Mouse (Mus musculus): Measurements from ENCODE around the gene Il18. TPM values are rescaled to one million over a fixed set of nuclear protein-coding genes. Genes with fewer than 3 reads are reported as not detected.

The Il18 gene
- polyA plus RNA-seq, 1 experiment from 2014 or later = 8.5 TPM

DNA sequence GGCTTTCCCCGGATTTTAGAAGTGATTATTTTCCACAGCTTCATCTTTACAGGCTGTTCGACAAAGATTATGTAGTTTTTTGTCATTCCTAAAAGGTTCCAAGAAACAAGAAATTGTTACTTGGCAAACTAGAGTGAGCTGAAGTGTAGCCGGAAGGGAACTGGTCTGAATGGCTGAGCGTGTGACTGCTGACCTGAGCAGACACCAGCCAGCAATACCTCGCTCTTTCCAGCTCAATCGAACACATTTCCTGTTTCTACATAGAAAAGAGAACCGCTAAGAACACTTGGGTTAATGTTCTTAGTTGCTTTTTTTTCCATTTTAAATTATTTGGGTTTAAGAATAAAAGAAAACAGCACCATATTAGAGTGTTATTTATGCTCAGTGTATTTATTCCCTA lies 14.5 kb upstream of the Il18 start:
- Histone ChIP-seq H3K27me3 (ENCODE audit: control insufficient read depth, insufficient read depth, low read length) (no peaks in the 10 kb centered on the region), H3K4me2 (replicated peaks; ENCODE audit: low read depth, low read length) (no peak overlapping the region), H3K9me3 (ENCODE audit: control insufficient read depth, low read length) (no peaks in the 10 kb centered on the region), H3K36me3 (ENCODE audit: control insufficient read depth, insufficient read depth, low read length) (no peaks in the 10 kb centered on the region), H3K4me3 (ENCODE audit: low read depth, low read length) (no peak overlapping the region), H3K4me1 (replicated peaks; ENCODE audit: control insufficient read depth, insufficient read depth, low read length) (no peaks in the 10 kb centered on the region), H3K9ac (ENCODE audit: low read depth, low read length) (no peak overlapping the region), H3K27ac (ENCODE audit: low read depth, low read length) (no peak overlapping the region)
- no peak for DNase-seq (ENCODE audit: low spot score)
- WGBS = 83% methylated on average over 7 of the region's 7 CpGs
- ATAC-seq (ENCODE audit: low FRiP score) = no peak

DNA sequence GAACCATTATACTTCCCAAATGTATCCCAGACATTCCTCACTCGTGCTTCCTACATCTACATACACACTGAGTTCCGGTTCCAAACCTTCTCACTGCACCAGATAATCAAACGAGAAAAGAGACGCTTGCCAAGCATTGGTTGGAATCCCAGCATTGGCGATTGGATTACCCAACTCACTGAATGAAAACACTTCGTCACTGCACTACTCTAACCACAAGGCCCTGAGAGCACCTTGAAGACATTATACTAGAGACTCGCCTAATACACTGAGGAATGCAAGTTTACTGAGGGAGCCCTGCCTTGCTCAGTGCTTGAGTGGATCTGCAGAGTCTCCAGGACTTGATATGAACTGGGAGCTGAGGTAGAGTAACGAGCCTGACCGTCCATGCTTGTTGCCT lies 12.2 kb upstream of the Il18 start:
- no peaks in the 10 kb centered on the region for H3K4me1 ChIP-seq (replicated peaks; ENCODE audit: control insufficient read depth, insufficient read depth, low read length)
- DNase-seq (ENCODE audit: low spot score) (no peak), ATAC-seq (ENCODE audit: low FRiP score) (no peak)
- no peaks in the 10 kb centered on the region for H3K27me3 ChIP-seq (ENCODE audit: control insufficient read depth, insufficient read depth, low read length)
- no peak overlapping the region for H3K4me2 ChIP-seq (replicated peaks; ENCODE audit: low read depth, low read length)
- H3K36me3 ChIP-seq (ENCODE audit: control insufficient read depth, insufficient read depth, low read length) = no peaks in the 10 kb centered on the region
- H3K9me3 ChIP-seq (ENCODE audit: control insufficient read depth, low read length) = no peaks in the 10 kb centered on the region
- 75% methylated on average over 9 of the region's 9 CpGs for WGBS
- no peak overlapping the region for H3K4me3 ChIP-seq (ENCODE audit: low read depth, low read length)
- no peak overlapping the region for H3K27ac ChIP-seq (ENCODE audit: low read depth, low read length)
- H3K9ac ChIP-seq (ENCODE audit: low read depth, low read length) = no peak overlapping the region

DNA sequence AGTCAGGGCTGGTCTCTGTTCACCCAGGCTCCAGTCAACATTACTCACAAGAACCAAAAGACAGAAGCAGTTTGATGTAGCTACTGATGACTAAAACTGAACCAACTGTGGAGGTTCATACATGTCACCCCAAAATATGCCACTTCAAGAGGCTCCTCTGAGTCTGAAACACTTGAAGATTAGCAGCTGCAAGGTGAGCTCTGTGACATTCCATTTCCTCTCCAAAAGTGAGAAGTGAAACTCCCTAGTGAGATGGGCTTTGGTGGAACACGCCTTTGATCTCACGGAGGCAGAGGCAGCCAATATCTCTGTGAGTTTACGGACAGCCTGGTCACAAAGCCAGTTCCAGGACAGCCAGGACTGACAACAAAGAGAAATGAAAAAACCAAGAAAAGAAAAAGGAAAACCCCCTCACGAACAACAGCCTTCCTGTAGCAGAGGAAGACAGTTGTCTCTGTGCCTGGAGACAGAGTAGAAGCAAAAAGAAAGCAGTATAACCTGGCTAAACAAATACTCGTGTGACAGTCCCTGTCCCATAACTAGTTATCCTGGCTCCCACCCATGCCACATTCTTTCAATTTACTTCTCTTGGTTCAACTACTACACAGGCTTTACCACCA lies 6.7 kb upstream of the Il18 start:
- 67% methylated on average over 5 of the region's 5 CpGs for whole genome bisulfite sequencing
- Histone ChIP-seq H3K4me3 (ENCODE audit: low read depth, low read length) (no peak overlapping the region), H3K36me3 (ENCODE audit: control insufficient read depth, insufficient read depth, low read length) (no peaks in the 10 kb centered on the region), H3K27me3 (ENCODE audit: control insufficient read depth, insufficient read depth, low read length) (no peaks in the 10 kb centered on the region), H3K4me1 (replicated peaks; ENCODE audit: control insufficient read depth, insufficient read depth, low read length) (no peaks in the 10 kb centered on the region), H3K27ac (ENCODE audit: low read depth, low read length) (no peak overlapping the region), H3K4me2 (replicated peaks; ENCODE audit: low read depth, low read length) (no peak overlapping the region), H3K9me3 (ENCODE audit: control insufficient read depth, low read length) (no peaks in the 10 kb centered on the region), H3K9ac (ENCODE audit: low read depth, low read length) (no peak overlapping the region)
- no peak for ATAC-seq (ENCODE audit: low FRiP score)
- DNase-seq (ENCODE audit: low spot score) = no peak

DNA sequence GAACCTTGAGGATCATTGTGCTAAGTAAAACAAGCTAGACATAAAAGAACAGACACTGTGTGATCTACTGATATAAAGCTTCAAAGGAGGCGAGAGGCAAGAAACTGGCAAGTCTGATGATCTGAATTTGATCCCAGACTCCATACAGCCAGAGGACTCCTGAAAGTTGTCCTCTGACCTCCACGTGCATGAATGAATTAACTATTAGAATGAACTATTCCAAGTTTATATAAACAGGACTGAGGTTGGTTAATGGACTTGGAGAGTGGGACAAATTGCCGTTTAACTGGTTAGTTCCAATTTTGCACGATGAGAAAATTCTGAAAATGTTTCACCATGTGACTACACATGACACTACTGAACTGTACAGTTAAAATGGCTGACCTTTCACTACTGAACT lies 5.7 kb upstream of the Il18 start:
- 91% methylated on average over 4 of the region's 4 CpGs for WGBS
- ATAC-seq (ENCODE audit: low FRiP score) (no peak), DNase-seq (ENCODE audit: low spot score) (no peak)
- H3K36me3 ChIP-seq (ENCODE audit: control insufficient read depth, insufficient read depth, low read length) = no peaks in the 10 kb centered on the region
- no peak overlapping the region for H3K4me2 ChIP-seq (replicated peaks; ENCODE audit: low read depth, low read length)
- no peak overlapping the region for H3K9ac ChIP-seq (ENCODE audit: low read depth, low read length)
- no peaks in the 10 kb centered on the region for H3K27me3 ChIP-seq (ENCODE audit: control insufficient read depth, insufficient read depth, low read length)
- no peak overlapping the region for H3K4me3 ChIP-seq (ENCODE audit: low read depth, low read length)
- no peaks in the 10 kb centered on the region for H3K4me1 ChIP-seq (replicated peaks; ENCODE audit: control insufficient read depth, insufficient read depth, low read length)
- H3K27ac ChIP-seq (ENCODE audit: low read depth, low read length) = no peak overlapping the region
- no peaks in the 10 kb centered on the region for H3K9me3 ChIP-seq (ENCODE audit: control insufficient read depth, low read length)

DNA sequence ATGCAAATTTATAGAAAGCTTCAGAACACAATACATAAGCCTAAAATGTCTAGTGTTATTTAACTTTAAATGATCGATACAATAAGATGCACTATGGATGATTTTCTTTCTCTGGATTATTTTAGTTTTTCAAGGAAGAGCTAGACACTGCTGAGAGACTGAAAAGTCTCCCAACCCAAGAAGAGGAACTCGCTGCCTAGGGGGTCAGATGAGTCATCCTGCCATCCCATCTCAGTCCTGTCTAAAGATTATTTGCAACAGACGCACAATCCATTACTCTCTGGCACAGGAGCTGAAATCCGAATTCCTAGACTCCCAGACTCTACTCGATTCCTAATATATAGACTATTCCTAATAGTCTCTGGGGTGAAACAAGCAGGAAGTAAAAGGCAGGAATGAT lies 2.4 kb upstream of the Il18 start:
- 88% methylated on average over 5 of the region's 5 CpGs for WGBS
- ATAC-seq (ENCODE audit: low FRiP score) (no peak), DNase-seq (ENCODE audit: low spot score) (no peak)
- Histone ChIP-seq H3K9ac (ENCODE audit: low read depth, low read length) (no peak overlapping the region), H3K4me1 (replicated peaks; ENCODE audit: control insufficient read depth, insufficient read depth, low read length) (no peaks in the 10 kb centered on the region), H3K27me3 (ENCODE audit: control insufficient read depth, insufficient read depth, low read length) (no peaks in the 10 kb centered on the region), H3K36me3 (ENCODE audit: control insufficient read depth, insufficient read depth, low read length) (no peaks in the 10 kb centered on the region), H3K4me2 (replicated peaks; ENCODE audit: low read depth, low read length) (no peak overlapping the region), H3K9me3 (ENCODE audit: control insufficient read depth, low read length) (no peaks in the 10 kb centered on the region), H3K4me3 (ENCODE audit: low read depth, low read length) (no peak overlapping the region), H3K27ac (ENCODE audit: low read depth, low read length) (no peak overlapping the region)

DNA sequence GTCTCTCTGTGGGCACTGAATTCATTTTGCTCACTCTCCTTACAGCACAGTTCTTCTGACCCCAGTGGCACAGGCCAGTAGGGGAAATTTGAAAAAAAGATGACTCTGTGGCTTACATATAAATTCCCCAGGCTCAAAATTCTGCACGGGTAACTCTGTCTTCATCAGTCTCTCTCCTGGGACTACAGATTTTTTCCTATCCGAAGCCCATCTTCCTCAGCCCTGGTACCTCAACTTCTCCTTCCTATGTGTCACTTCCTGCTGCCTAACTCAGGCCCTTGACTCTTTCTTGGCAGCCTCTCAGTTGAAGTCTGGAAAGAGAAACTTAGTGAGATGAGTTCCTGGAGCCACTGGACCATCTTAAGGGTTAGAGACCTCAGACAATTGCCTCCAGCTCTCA lies 1.1 kb upstream of the Il18 start:
- 85% methylated on average over 2 of the region's 2 CpGs for WGBS
- Histone ChIP-seq H3K36me3 (ENCODE audit: control insufficient read depth, insufficient read depth, low read length) (no peaks in the 10 kb centered on the region), H3K9ac (ENCODE audit: low read depth, low read length) (no peak overlapping the region), H3K4me2 (replicated peaks; ENCODE audit: low read depth, low read length) (no peak overlapping the region), H3K4me3 (ENCODE audit: low read depth, low read length) (no peak overlapping the region), H3K27me3 (ENCODE audit: control insufficient read depth, insufficient read depth, low read length) (no peaks in the 10 kb centered on the region), H3K9me3 (ENCODE audit: control insufficient read depth, low read length) (no peaks in the 10 kb centered on the region), H3K27ac (ENCODE audit: low read depth, low read length) (no peak overlapping the region), H3K4me1 (replicated peaks; ENCODE audit: control insufficient read depth, insufficient read depth, low read length) (no peaks in the 10 kb centered on the region)
- ATAC-seq (ENCODE audit: low FRiP score) (no peak), DNase-seq (ENCODE audit: low spot score) (no peak)

DNA sequence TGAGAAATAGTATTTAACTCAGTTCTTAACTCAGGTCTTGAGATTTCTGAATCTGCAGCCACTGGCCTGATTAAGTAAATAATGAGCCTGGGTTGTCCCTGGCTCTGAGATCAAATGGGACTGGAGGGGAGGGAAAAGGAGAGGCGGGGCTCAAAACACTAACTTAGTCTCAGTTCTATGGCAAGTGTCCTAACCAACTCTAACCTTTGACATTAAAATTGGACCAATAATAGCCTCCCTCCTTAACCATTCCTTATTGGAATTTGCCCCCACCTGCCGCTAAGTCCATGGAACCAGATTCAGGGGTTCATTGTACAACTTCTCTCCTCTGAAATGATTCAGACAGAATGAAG lies 443 bp downstream of the Il18 start, which contains the start of gene Bco2:
Gene Bco2, minus strand, starts transcription at position 88 of the 353 bp plus-strand sequence.
- Histone ChIP-seq H3K9me3 (ENCODE audit: control insufficient read depth, low read length) (no peaks in the 10 kb centered on the region), H3K27me3 (ENCODE audit: control insufficient read depth, insufficient read depth, low read length) (no peaks in the 10 kb centered on the region), H3K4me3 (ENCODE audit: low read depth, low read length) (peak within 1 kb of the TSS; percentile 13; the same call in 1 of the 2 replicates), H3K9ac (ENCODE audit: low read depth, low read length) (peak within 1 kb of the TSS; percentile 49), H3K27ac (ENCODE audit: low read depth, low read length) (peak within 1 kb of the TSS; percentile 45; the same call in 1 of the 2 replicates), H3K4me2 (replicated peaks; ENCODE audit: low read depth, low read length) (peak within 1 kb of the TSS; percentile 20; the same call in 1 of the 2 replicates), H3K36me3 (ENCODE audit: control insufficient read depth, insufficient read depth, low read length) (no peaks in the 10 kb centered on the region), H3K4me1 (replicated peaks; ENCODE audit: control insufficient read depth, insufficient read depth, low read length) (no peaks in the 10 kb centered on the region)
- DNase-seq (ENCODE audit: low spot score) = no peak
- ATAC-seq (ENCODE audit: low FRiP score) = no peak
- 29% methylated on average over 2 of the region's 2 CpGs for WGBS

DNA sequence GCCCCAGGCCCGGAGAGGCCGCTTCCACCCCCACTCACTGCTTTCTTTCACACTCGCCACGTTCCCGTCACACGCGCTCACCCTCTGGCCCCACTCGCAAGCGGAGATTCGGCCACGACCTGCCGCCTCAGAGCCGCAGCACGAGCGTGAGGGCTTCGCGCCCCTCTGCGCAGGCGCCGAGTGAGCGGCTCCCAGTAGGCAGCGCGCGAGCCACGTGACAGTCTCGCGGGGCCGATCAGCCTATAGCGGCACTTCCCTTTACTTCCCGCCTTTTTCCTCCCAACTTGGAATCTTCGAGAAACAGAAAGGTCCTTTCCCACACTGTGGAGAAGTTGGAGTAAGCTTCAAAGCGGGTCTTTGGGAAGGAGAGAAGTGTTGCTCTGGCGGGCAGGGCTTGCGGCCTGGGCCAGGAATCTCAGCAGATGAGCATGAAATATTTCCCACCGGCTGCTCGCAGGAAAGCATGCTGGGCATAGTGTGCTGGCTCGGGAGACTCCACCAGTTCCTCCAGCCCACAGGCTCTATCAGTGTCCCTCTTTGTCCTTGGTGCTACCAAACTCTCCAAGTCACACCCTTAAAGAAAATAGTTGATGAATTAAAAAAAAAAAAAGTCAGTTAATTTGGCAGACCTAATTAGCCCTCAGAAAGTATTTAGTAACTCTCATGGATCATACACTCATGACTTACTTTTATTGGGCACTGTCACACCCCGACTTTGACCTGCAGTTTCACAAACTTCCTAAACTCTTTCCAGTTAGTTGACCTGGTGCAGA lies 6.7 kb downstream of the Il18 start, which contains the start of gene Tex12:
Gene Tex12, minus strand, starts transcription at position 181 of the 773 bp plus-strand sequence.
- H3K4me2 ChIP-seq (replicated peaks; ENCODE audit: low read depth, low read length) = no peak within 1 kb of the TSS
- H3K27ac ChIP-seq (ENCODE audit: low read depth, low read length) = no peak within 1 kb of the TSS
- no peak within 1 kb of the TSS for H3K4me3 ChIP-seq (ENCODE audit: low read depth, low read length)
- H3K36me3 ChIP-seq (ENCODE audit: control insufficient read depth, insufficient read depth, low read length) = no peaks in the 10 kb centered on the region
- DNase-seq (ENCODE audit: low spot score) (no peak), ATAC-seq (ENCODE audit: low FRiP score) (no peak)
- no peaks in the 10 kb centered on the region for H3K27me3 ChIP-seq (ENCODE audit: control insufficient read depth, insufficient read depth, low read length)
- no peaks in the 10 kb centered on the region for H3K9me3 ChIP-seq (ENCODE audit: control insufficient read depth, low read length)
- H3K9ac ChIP-seq (ENCODE audit: low read depth, low read length) = no peak within 1 kb of the TSS
- H3K4me1 ChIP-seq (replicated peaks; ENCODE audit: control insufficient read depth, insufficient read depth, low read length) = no peaks in the 10 kb centered on the region
- WGBS = 88% methylated on average over 38 of the region's 38 CpGs

DNA sequence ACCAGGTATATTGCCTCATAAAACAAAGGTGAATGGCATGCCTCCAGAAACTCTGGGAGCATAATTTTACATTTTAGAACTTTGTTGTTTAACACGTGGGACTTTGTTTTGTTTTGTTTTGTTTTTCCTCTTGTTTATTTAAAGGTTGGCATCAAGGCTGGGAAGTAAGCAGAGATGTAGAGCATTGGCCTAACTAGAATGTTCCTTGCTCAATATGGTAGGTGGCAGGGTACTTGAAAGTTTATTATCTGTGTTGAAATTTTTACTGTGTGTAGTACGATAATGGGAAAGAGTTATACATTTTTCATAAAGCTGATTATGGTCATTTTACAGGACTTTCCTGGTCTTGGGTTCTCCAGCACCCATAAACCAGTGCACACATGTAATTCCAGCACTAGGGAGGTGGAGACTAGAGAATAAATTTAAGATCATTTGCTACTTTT lies 7.3 kb downstream of the Il18 start:
- no peak overlapping the region for H3K9ac ChIP-seq (ENCODE audit: low read depth, low read length)
- no peak overlapping the region for H3K4me3 ChIP-seq (ENCODE audit: low read depth, low read length)
- no peak for DNase-seq (ENCODE audit: low spot score)
- no peak overlapping the region for H3K27ac ChIP-seq (ENCODE audit: low read depth, low read length)
- H3K4me1 ChIP-seq (replicated peaks; ENCODE audit: control insufficient read depth, insufficient read depth, low read length) = no peaks in the 10 kb centered on the region
- no peaks in the 10 kb centered on the region for H3K36me3 ChIP-seq (ENCODE audit: control insufficient read depth, insufficient read depth, low read length)
- H3K27me3 ChIP-seq (ENCODE audit: control insufficient read depth, insufficient read depth, low read length) = no peaks in the 10 kb centered on the region
- no peak overlapping the region for H3K4me2 ChIP-seq (replicated peaks; ENCODE audit: low read depth, low read length)
- WGBS = 84% methylated on average over 2 of the region's 2 CpGs
- ATAC-seq (ENCODE audit: low FRiP score) = no peak
- H3K9me3 ChIP-seq (ENCODE audit: control insufficient read depth, low read length) = no peaks in the 10 kb centered on the region

All from hindbrain, embryonic 11.5 days (tissue).